Mouse (Mus musculus) adrenal gland, postnatal 0 days (tissue): ENCODE results near the gene Lrp11. TPM values are rescaled to one million over a fixed set of nuclear protein-coding genes. Genes with fewer than 3 reads are reported as not detected.

ENCODE experiments used
- polyA plus RNA-seq: library from polyadenylated mRNA; unstranded; fragments of >200 nt; fragmentation: Nextera tagmentation; extraction: Ambion mirVana; gene quantifications from 2 replicates; pipeline ENCODE4 v1.2.1, GENCODE M21; 2015

Lrp11 gene
- polyA plus RNA-seq: 17.4 and 27.1 TPM in 2 replicates

DNA sequence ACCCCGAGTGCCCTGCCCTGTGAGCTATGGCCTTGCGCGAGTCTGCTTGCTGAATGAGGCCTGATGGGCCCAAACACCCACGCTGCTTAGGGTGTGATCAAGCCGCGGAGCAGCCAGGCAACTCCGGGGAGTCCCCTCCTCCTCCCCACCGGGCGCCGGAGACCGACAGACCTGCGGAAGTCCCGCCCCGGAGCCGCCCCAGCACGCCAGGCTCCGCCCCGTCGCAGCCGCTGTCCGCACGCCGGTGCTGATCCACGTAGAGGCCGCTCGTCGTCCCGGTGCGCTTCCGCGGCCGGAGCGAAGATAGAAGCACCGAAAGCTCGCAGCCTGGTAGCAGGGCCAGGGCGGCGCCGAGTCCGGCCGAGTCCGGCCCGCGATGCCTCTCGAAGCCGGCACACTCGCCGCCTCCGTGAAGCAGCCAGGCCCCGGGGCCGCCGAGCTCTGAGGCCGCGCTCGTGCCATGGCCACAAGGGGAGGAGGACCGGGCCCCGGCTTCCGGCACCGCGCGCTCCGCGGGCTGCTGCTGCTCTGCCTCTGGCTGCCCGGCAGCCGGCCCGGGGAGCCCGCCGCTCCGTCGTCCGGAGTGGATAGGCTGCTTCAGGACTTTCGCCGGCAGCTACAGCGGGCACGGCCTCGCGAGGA is at the start of gene Lrp11:
Gene Lrp11 (plus strand): TSS at position 209 of the 642 bp plus-strand sequence.

GRCm38 (mm10) chr10:7667342-7667802 is 77.8 kb downstream of the Lrp11 start, which contains the start of gene Nup43:
Nup43 (plus strand) TSS chr10:7667503.

Other genes starting within 250 kb of the Lrp11 start
- 2.5 and 2.7 TPM in 2 replicates for gene Ulbp1, start 116.2 kb upstream of the Lrp11 start, polyA plus RNA-seq
- 24.4 and 27.2 TPM in 2 replicates for gene Nup43, start 77.7 kb downstream of the Lrp11 start, polyA plus RNA-seq
- gene Pcmt1, start 91.3 kb downstream of the Lrp11 start, polyA plus RNA-seq: 98.4 and 112 TPM in 2 replicates
- gene Lats1, start 91.4 kb downstream of the Lrp11 start, polyA plus RNA-seq: 4.7 and 4.8 TPM in 2 replicates
- 29.4 and 37.7 TPM in 2 replicates for gene Katna1, start 136.2 kb downstream of the Lrp11 start, polyA plus RNA-seq
- gene Ginm1, start 203.0 kb downstream of the Lrp11 start, polyA plus RNA-seq: 205 and 321 TPM in 2 replicates
- gene Ppil4, start 203.1 kb downstream of the Lrp11 start, polyA plus RNA-seq: 19.2 and 26.1 TPM in 2 replicates
- gene Zc3h12d, start 242.7 kb downstream of the Lrp11 start, polyA plus RNA-seq: 0.08 and 0.12 TPM in 2 replicates